Mouse (Mus musculus) megakaryocyte-erythroid progenitor cell, adult 5-6 weeks (primary cell): ENCODE data around the gene Npr2. TPM values are rescaled to one million over a fixed set of nuclear protein-coding genes. Genes with fewer than 3 reads are reported as not detected.

Experiments used
- ATAC-seq: replicated peaks from 2 replicates; pipeline ENCODE4 v1.8.0; 2016; ENCODE audit warnings: mild to moderate bottlenecking, inconsistent platforms; ENCODE audit not compliant: severe bottlenecking, poor library complexity, low FRiP score, low TSS enrichment
- total RNA-seq, 2 experiments: library from RNA; stranded (forward) in 1 of 2; stranded (reverse) in 1 of 2; fragments of 200-1000, 215-1000 nt in 1 of 2; fragments of >200 nt in 1 of 2; fragmentation: Nextera tagmentation in 1 of 2; gene quantifications; 2 replicates each; pipeline ENCODE4 v1.2.3; 2014 to 2017

Npr2 gene
- total RNA-seq, 2 experiments from 2014 or later: 0.09 to 0.14 TPM

DNA sequence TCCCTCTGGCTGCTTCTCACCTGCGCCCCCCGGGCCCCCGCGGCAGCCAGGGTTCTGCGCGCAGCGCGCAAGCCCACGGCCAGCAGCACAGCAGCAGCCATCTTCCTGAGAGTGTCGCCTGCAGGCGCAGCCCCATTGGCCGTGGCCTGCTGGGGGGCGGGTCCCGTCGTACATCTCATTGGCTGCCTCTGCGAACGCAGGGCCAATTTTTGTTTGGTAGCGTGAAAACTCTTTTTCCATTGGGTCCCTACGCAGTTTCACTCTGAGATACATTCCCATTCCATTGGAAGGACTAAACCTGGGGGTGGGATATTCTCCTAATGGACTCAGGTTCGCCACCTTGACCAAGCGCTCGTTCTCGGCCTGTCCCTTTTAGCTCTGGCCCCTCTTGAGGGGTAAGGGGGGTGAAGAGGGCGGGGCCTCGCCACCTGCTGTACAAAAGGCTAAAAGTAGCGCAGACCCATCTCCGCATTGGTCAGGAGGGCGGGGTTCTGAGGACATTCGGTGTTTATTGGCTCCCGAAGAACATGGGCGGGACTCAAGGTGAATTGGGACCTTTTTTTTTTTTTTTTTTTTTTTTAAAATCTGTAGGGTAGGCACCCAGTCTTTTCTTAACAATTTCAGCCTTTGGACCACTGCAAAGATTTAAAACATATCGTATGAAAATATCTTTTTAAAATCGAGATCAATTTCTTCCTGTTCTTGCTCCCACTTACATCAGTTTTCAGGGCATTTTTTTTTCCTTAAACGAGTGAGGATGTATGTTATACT, 24.8 kb downstream of the Npr2 start, which contains the start of gene Hint2:
Gene Hint2, minus strand, starts transcription at position 128 of the 771 bp plus-strand sequence.
- ATAC-seq: peak; percentile 95

- no peak for ATAC-seq
Measured at GRCm38 (mm10) chr4:43657146-43657545, 25.4 kb downstream of the Npr2 start.

DNA sequence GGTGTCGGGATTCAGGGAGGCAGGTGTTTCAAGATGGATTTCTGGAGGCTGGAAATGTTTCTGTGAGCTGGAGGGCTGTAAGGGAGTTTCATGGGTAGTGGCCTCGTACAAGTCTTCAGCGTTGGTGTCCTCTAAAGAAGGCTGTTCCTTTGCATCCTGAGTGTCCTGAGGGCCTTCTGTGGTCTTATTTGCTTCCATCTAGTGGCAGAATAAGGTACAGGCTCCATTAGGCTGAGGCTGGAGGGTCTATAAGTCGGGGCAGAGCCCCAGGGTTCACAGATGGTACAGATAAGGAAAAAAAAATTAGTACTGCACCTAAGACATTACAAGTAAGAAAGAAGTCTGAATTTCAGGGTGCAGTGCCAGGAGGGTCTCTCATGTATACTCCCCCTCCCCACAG, 34.7 kb downstream of the Npr2 start:
- no peak for ATAC-seq

- ATAC-seq: peak; percentile 97
Measured at GRCm38 (mm10) chr4:43668782-43669427, 37.2 kb downstream of the Npr2 start, which contains the start of the genes Tmem8b and Fam221b. Gene Tmem8b, plus strand, starts transcription at chr4:43668971. Gene Fam221b, minus strand, starts transcription at chr4:43669145.

DNA sequence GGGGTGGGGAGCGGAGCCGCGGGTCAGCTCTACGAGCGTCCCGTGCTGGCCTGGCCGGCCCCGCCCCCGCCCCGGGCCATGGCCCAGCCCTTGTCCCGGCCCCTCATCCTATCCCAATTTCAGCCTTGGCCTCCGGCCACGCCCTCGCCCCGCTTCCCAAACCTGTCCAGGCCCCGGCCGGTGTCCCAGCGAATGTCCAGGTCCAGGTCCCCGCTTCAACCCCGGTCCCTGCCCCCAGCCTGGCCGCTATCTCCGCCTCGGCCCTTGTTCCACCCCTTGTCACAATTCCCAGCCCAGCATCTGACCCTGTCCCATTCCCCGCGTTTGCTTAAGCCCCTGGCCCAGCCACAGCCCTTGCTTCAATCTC, 37.7 kb downstream of the Npr2 start:
- peak; percentile 27 for ATAC-seq

- ATAC-seq: peak; percentile 54
Measured at GRCm38 (mm10) chr4:43672070-43672469, 40.3 kb downstream of the Npr2 start.

- no peak for ATAC-seq
Measured at GRCm38 (mm10) chr4:43673703-43674102, 42.0 kb downstream of the Npr2 start.

GRCm38 (mm10) chr4:43674974-43675373, 43.2 kb downstream of the Npr2 start:
- no peak for ATAC-seq

- no peak for ATAC-seq
Measured at GRCm38 (mm10) chr4:43675608-43676007, 43.9 kb downstream of the Npr2 start.

DNA sequence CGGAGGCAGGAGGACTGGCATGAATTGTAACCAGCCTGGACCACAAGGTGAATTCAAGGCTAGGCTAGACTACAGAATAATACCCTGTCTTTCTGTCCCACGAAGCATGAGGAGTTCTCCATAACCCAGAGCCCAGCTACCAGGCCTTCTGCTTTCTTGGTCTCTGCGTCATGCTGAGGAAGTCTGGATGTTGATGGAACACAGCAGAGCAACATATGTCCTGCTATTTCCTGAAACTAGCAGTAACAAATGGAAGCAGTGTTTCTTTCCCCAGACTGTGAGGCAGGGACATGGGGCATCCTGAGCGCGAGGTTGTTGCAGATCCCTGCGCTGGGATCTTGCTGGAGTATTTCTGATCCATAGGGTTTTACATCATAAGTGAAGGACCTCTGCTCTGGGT, 46.8 kb downstream of the Npr2 start:
- ATAC-seq: no peak

- ATAC-seq: no peak
Measured at GRCm38 (mm10) chr4:43679416-43680043, 47.8 kb downstream of the Npr2 start.

GRCm38 (mm10) chr4:43690021-43690420, 58.3 kb downstream of the Npr2 start:
- no peak for ATAC-seq

DNA sequence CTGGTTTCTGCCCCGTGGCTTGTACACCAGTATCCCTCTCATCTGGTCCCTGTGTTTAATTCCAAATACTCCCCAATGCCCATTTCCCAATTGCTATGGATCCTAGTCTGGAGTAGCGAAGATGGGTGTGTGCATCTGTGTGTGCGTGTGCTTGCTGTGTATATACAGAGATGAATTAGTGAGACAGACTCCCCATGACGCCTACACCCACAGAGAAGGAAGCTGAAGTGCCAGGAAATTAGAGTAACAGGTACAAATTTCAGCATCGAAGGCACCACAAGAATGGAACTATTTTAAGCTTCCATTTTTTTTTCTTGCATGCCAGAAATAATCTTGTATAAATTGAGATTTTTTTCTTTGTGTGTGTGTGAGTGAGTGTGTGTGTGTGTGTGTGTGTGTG, 59.3 kb downstream of the Npr2 start:
- ATAC-seq: no peak

- ATAC-seq: peak; percentile 48; the same call in 1 of the 2 replicates
Measured at GRCm38 (mm10) chr4:43693806-43694241, 62.1 kb downstream of the Npr2 start.

GRCm38 (mm10) chr4:43694439-43695248, 62.9 kb downstream of the Npr2 start:
- peak; percentile 65 for ATAC-seq

- ATAC-seq: no peak
Measured at GRCm38 (mm10) chr4:43695249-43695671, 63.5 kb downstream of the Npr2 start.

DNA sequence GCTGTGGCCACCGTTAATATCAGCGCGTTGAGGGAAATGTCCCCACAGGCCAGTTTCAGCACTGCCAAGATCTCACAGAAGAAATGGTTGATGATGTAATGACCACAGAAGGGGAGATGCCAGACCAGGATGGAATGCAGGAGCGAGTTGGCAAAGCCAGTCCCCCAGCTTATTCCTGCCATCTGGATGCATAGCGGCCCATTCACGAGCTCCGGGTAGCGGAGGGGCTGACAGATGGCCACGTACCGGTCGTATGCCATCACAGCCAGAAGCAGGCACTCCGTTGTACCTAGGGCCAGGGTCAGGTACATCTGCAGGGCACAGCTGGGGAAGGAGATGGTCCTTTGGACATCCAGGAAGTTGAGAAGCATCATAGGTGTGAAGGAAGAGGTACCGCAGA, 64.8 kb downstream of the Npr2 start:
- no peak for ATAC-seq

DNA sequence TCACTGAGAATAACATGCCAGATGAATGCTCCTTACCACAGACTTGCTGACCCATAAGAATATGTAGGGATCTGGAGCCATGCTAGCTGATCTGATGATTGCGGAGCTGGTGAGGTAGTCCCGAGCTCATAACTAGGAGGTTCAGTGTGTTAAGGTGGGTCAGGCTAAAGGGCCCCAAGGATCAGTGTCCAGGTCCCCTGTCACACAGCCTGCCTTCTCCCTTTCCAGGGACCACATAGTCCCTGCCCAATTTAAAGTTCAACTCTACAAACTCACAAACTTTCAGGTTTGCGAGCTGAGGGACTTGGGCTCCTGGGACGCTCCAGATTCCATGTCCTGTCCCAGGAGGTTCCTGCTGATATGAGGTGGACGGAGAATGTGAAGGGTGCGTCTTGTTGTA, 69.0 kb downstream of the Npr2 start, which contains the start of gene Olfr70:
Gene Olfr70, minus strand, starts transcription at position 101 of the 400 bp plus-strand sequence.
- no peak for ATAC-seq
